Mouse (Mus musculus): ENCODE data around the gene Ccnl2. TPM values are rescaled to one million over a fixed set of nuclear protein-coding genes. Genes with fewer than 3 reads are reported as not detected.

The Ccnl2 gene
- polyA plus RNA-seq (2012) = 31.6 and 49.6 TPM in 2 replicates

DNA sequence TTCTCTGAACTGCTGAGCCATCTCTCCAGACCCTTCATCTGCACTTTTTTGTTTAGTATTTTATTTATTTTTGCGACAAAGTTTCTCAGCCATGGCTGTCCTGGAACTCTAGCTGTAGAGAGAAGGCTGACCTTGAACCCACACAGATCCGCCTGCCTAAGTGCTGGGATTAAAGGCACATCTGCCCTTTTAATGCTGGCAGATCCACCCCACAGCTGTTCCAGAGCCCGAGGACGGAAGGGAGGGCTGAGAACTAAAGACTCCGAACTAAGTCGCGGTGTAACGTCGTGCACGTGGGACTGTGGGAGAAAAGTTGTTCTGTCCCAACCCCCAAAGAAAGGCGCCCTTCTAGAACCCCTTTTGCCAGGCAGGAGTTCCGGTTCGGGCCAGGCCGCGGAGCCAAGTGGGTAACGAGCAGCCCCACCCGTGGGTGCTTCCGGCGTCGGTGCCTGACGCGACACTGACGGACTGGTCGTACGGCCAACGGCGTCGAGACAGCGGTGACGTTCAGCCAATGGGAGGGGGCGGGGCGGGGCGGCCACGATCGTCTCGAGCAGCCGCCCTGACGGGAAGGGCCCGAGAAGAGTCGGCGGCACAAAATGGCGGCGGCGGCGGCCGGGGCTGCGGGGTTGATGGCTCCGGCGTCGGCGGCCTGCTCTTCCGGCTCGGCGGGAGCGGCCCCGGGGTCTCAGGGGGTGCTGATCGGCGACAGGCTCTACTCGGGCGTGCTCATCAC lies at the start of gene Ccnl2:
Gene Ccnl2, plus strand, starts transcription at position 561 of the 736 bp plus-strand sequence.

DNA sequence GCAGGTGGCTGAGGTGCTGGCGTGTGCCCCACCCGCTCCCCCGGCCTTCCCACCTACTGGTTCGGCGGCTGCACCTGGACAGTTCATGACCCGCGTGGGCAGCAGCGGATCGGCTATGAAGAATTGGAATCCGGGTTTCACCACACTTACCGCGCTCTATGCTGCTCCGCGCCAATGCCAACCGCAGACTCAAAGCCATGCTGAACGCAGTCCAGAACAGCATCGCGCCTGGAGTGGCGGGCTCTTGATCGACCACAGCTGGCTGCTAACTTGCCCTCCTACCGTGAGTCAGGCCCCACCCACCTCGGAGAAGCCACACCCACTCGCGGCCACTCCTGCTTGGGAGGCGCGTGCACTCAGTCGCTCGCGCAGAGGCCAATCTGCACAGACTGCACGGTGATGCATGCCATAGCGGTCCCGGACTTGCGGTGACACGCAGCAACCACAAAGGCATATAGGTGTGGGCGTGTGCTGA lies 38.0 kb upstream of the Ccnl2 start, which contains the start of gene Vwa1:
Gene Vwa1, minus strand, starts transcription at position 419 of the 475 bp plus-strand sequence.

DNA sequence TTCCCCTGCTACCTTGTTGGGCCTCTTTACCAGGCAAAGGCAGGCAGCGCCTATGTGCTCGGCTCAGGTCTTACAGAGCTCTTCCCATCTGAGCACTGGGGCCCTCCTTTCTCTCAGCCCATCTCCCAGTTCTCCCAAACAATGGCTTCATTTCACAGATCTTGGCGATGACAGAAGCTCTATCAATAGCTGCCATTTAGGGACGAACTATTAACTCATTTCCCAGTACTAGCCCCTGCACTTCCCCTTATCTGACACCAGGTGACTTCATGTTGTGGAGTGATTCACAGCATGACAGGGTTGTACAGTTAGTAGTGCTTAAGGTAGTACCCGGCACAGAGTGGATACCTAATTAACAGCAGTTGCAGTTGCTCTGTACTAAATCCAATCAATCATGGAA lies 26.5 kb upstream of the Ccnl2 start, which contains the start of gene Tmem88b:
Gene Tmem88b, minus strand, starts transcription at position 56 of the 400 bp plus-strand sequence.

GRCm38 (mm10) chr4:155790021-155790489 lies 22.2 kb upstream of the Ccnl2 start, which contains the start of gene Ankrd65:
Gene Ankrd65, plus strand, starts transcription at chr4:155790439.

DNA sequence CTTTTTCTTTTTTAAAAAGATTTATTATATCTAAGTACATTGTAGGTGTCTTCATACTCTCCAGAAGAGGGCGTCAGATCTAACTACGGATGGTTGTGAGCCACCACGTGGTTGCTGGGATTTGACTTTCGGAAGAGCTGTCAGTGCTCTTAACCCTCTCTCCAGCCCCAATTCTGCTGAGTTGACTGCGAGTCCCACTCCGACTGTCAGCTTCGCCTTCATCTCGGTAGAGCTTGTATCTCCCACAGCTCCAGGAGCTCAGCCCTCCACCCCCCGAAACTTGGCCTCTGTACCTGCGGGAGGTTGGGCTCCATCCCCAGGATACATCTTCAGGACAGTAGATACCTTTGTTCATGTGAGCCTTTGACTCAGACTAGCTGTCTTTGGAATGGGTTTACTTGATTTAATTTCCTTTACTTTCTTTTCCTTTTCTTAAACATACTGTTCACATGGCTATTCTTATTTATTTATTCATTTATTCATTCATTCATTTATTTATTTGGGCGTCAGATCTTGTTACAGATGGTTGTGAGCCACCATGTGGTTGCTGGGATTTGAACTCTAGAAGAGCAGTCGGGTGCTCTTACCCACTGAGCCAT lies 9.4 kb upstream of the Ccnl2 start, which contains the start of gene Mrpl20:
Gene Mrpl20, plus strand, starts transcription at position 138 of the 599 bp plus-strand sequence.

DNA sequence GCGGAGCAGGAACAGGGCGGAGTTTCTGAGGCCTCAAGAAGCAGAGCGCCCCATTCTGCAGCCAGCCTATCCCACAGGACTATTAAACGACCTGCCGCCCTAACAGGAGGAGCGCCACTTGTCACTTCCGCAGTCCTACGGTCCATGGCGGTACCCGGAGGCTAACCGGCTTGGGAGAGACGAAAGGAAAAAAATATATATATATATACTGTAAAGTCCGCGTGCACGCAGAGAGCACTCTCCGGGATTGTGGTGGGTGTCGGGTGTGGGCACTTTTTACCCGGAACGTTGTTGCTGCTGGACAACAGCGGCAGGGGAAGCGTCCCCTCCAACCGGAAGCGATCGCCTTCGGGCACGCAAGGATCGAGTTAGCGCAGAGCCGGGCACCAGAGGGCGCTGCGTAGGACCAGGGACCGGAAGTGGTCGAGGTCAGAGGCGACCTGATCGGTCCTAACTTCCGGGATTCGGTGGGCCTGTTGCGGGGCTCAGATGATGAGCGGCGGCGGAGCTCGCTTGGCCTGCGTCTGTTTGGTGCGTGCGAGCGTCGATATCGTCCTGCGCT lies 19.0 kb downstream of the Ccnl2 start, which contains the start of gene Aurkaip1:
Gene Aurkaip1, plus strand, starts transcription at position 68 of the 562 bp plus-strand sequence.

GRCm38 (mm10) chr4:155839483-155839910 lies 27.2 kb downstream of the Ccnl2 start, which contains the start of gene Mxra8:
Gene Mxra8, plus strand, starts transcription at chr4:155839680.

DNA sequence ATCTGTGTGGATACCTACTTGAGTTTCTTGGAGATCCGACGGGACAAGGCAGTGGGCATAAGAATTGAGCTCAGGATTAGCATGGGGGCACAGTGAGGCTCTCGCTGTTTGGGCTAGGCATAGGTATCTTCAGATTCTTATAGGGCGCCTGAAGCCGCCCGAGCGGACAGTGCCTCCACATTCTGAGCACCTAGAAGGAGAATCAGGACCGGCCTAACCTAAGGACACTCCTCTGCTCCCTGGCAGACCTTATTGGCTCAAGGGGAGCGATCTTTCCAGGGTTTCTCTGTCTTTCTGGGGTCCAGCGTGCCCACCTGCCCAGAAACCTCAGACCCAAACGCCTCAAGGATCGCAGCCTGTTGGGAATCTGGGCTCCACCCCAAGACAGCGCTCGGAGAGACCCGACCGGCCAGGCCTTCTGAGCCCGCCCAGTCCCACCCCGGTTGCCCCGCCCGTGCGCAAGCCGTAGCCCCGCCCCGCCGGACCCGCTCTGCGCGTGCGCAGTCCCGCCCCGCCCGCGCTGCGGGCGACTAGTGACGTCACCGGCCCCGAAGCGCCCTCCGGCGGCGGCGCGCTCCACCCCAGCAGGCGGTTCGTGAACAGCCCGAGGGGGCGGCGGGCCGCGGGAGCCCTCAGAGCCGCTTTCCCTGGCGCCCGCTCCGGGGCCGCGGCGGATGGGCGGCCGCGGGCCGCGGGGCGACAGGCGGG lies 34.7 kb downstream of the Ccnl2 start, which contains the start of gene Dvl1:
Gene Dvl1, plus strand, starts transcription at position 532 of the 708 bp plus-strand sequence.

DNA sequence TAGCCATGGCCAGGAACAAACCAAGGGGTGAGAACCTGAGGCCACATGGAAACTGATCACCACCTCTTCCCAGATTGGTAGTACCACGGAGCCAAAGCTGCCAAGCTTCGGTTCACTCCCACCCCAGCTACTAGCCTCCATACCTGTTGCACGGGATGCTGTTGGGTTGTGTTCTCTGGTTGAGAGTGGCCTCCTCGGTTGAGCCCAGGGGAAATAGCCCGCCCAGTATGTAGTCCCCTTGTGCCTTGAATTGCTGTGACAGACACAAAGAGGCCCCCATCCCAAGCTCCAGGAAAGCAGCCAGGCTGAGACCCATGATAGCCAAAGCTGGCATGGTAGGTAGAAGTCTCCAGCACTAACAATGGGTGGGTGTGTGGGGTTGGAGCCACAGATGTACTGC lies 50.7 kb downstream of the Ccnl2 start, which contains the start of gene Tas1r3:
Gene Tas1r3, minus strand, starts transcription at position 362 of the 400 bp plus-strand sequence.

DNA sequence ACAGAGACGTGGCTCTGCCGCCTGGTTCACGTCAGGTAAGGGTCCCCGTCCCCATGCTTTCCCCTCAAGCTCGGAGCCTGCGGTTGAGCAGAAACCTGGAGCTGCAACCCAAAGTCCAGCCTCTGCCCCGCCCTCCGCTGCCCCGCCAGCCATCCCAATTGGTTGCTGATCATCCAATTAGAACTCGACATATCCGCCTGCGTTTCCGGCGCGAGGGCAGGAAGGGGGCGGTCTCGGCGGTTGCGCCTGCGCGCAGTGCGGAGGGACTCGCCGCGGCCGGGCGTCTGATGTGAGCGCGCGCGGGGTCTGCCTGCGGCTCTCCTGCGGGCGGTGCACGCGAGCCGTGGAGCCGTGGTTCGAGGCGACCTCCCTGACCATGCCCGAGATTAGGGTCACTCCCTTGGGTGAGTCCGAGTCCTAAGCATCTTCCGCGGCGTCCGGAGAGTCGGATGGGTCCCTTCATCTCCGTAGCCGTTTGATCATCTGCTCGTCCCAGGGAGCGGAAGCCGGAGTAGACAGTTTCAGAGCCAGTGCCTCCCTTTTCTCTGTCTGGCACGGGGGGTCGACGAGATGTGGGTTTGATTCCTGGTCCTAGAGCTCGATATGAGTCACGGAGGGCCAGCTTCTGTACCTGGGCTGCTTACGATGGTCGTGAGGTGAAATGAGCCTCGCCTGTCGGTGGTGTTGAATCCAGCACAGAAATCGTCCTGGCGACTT lies 57.2 kb downstream of the Ccnl2 start, which contains the start of the genes Cptp and Ints11:
Gene Cptp, minus strand, starts transcription at position 124 of the 717 bp plus-strand sequence.
Gene Ints11, plus strand, starts transcription at position 230 of the 717 bp plus-strand sequence.

Other genes starting within 250 kb of the Ccnl2 start
- 1.4 and 1.5 TPM in 2 replicates for gene Slc35e2, start 211.1 kb upstream of the Ccnl2 start, polyA plus RNA-seq (2012)
- gene Cdk11b, start 187.6 kb upstream of the Ccnl2 start, polyA plus RNA-seq (2012) = 99.3 and 148 TPM in 2 replicates
- not detected in 2 replicates for gene Gm10563, start 167.1 kb upstream of the Ccnl2 start, polyA plus RNA-seq (2012)
- 1.5 TPM in 2 replicates for gene Mmp23, start 159.1 kb upstream of the Ccnl2 start, polyA plus RNA-seq (2012)
- gene Mib2, start 143.3 kb upstream of the Ccnl2 start, polyA plus RNA-seq (2012) = 55.6 and 61.6 TPM in 2 replicates
- 5.3 and 7.8 TPM in 2 replicates for gene Fndc10, start 118.1 kb upstream of the Ccnl2 start, polyA plus RNA-seq (2012)
- 48.9 and 53.6 TPM in 2 replicates for gene Ssu72, start 107.7 kb upstream of the Ccnl2 start, polyA plus RNA-seq (2012)
- 0.53 and 1.3 TPM in 2 replicates for gene Tmem240, start 77.7 kb upstream of the Ccnl2 start, polyA plus RNA-seq (2012)
- 56.6 and 80.5 TPM in 2 replicates for gene Atad3a, start 51.4 kb upstream of the Ccnl2 start, polyA plus RNA-seq (2012)
- gene Vwa1, start 37.8 kb upstream of the Ccnl2 start, polyA plus RNA-seq (2012) = 0.02 and 0.09 TPM in 2 replicates
- gene Tmem88b, start 26.6 kb upstream of the Ccnl2 start, polyA plus RNA-seq (2012) = not detected in 2 replicates
- 0.04 TPM in 1 of 2 replicates, not detected in the other for gene Ankrd65, start 22.1 kb upstream of the Ccnl2 start, polyA plus RNA-seq (2012)
- gene Mrpl20, start 9.6 kb upstream of the Ccnl2 start, polyA plus RNA-seq (2012) = 16.8 and 21.1 TPM in 2 replicates
- gene Aurkaip1, start 18.8 kb downstream of the Ccnl2 start, polyA plus RNA-seq (2012) = 234 and 261 TPM in 2 replicates
- gene Mxra8, start 27.2 kb downstream of the Ccnl2 start, polyA plus RNA-seq (2012) = 0.96 TPM in 1 of 2 replicates, not detected in the other
- 103 and 130 TPM in 2 replicates for gene Dvl1, start 34.9 kb downstream of the Ccnl2 start, polyA plus RNA-seq (2012)
- gene Tas1r3, start 50.9 kb downstream of the Ccnl2 start, polyA plus RNA-seq (2012) = 0.14 and 0.22 TPM in 2 replicates
- gene Cptp, start 57.0 kb downstream of the Ccnl2 start, polyA plus RNA-seq (2012) = 2.0 and 2.1 TPM in 2 replicates
- gene Ints11, start 57.1 kb downstream of the Ccnl2 start, polyA plus RNA-seq (2012) = 14.7 and 15.3 TPM in 2 replicates
- gene Pusl1, start 79.3 kb downstream of the Ccnl2 start, polyA plus RNA-seq (2012) = 177 and 183 TPM in 2 replicates
- gene Acap3, start 79.3 kb downstream of the Ccnl2 start, polyA plus RNA-seq (2012) = 39.0 and 51.7 TPM in 2 replicates
- gene Ube2j2, start 131.3 kb downstream of the Ccnl2 start, polyA plus RNA-seq (2012) = 133 and 159 TPM in 2 replicates
- gene C1qtnf12, start 149.8 kb downstream of the Ccnl2 start, polyA plus RNA-seq (2012) = 287 and 293 TPM in 2 replicates
- 4.0 and 5.1 TPM in 2 replicates for gene B3galt6, start 180.2 kb downstream of the Ccnl2 start, polyA plus RNA-seq (2012)
- gene Sdf4, start 180.4 kb downstream of the Ccnl2 start, polyA plus RNA-seq (2012) = 50.9 and 58.4 TPM in 2 replicates
- 0.81 and 2.3 TPM in 2 replicates for gene Tnfrsf4, start 201.4 kb downstream of the Ccnl2 start, polyA plus RNA-seq (2012)
- 4.2 and 7.2 TPM in 2 replicates for gene Tnfrsf18, start 213.7 kb downstream of the Ccnl2 start, polyA plus RNA-seq (2012)
- not detected in 2 replicates for gene Ttll10, start 246.9 kb downstream of the Ccnl2 start, polyA plus RNA-seq (2012)

All from megakaryocyte-erythroid progenitor cell, adult 5 weeks (primary cell).